Mouse (Mus musculus) heart, postnatal 25 days (tissue): Measurements from ENCODE around the gene Rbm28. TPM values are rescaled to one million over a fixed set of nuclear protein-coding genes. Genes with fewer than 3 reads are reported as not detected.

ENCODE experiments used
- DNase-seq: peaks from one replicate; pipeline ENCODE4 v3.0.0; 2022; ENCODE audit warnings: low spot score
- intact Hi-C: fragments of 180-260 bp; cut with DNase I; formaldehyde crosslinking; loops from one replicate; pipeline ENCODE4 v1.15.1; 2025
- total RNA-seq, 2 experiments: library from RNA; stranded (reverse); gene quantifications; 2 replicates each; pipeline ENCODE4 v1.2.3; 2021

Rbm28 gene
- 10 to 100 TPM; 18.3 to 18.4 TPM for total RNA-seq

- peak; percentile 65 for DNase-seq
- intact Hi-C loops, result no loop called here
These were observed at the start of gene Rbm28 for GRCm38 (mm10) chr6:29164314-29165244. Gene Rbm28 (minus strand): TSS chr6:29165006.

GRCm38 (mm10) chr6:29214245-29214644 is 49.4 kb upstream of the Rbm28 start:
- DNase-seq, result no peak
- intact Hi-C loops, result no loop called here

DNA sequence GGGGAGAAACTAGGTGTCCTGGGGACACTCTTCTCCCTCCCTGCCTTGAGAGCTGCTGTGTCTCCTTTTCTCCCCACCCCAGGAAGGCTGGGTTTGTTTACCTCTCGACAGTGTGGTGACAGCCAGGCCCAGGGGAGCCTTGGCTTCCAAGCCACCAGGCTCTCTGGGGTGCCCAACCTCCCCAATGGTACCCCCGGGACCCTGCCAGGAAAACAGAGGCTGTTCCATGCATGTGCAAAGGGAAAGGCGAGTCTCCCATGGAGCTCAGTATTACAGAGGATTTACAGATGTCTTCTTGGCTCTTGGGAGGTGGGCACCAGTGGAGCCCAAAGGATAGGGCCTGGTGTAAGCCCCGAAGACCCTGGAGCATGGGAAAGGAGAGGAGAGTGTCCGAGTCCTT is 48.6 kb upstream of the Rbm28 start:
- no peak for DNase-seq
- intact Hi-C loops, result no loop called here

GRCm38 (mm10) chr6:29211806-29212492 is 47.1 kb upstream of the Rbm28 start:
- intact Hi-C loops, result no loop called here
- peak; percentile 74 for DNase-seq

DNA sequence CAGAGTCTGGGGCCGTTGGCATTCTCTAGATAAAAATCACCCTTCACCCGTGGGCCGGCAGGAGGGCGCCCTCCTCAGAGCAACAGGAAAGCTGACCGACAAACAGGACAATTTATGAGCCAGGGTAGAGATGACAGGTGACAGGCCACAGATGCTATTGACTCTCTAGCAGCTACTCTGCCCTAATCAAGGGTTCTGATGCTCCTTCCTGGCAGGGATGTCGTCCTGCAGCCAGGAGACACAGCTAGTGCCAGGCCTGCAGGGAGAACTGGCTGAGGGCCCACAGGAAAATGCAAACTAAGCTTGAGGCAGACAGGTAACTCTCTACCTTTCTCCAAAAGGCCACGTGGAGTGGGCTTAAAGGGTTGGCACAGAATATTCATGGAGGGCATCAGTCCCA is 46.3 kb upstream of the Rbm28 start:
- intact Hi-C loops, result no loop called here
- DNase-seq, result no peak

DNA sequence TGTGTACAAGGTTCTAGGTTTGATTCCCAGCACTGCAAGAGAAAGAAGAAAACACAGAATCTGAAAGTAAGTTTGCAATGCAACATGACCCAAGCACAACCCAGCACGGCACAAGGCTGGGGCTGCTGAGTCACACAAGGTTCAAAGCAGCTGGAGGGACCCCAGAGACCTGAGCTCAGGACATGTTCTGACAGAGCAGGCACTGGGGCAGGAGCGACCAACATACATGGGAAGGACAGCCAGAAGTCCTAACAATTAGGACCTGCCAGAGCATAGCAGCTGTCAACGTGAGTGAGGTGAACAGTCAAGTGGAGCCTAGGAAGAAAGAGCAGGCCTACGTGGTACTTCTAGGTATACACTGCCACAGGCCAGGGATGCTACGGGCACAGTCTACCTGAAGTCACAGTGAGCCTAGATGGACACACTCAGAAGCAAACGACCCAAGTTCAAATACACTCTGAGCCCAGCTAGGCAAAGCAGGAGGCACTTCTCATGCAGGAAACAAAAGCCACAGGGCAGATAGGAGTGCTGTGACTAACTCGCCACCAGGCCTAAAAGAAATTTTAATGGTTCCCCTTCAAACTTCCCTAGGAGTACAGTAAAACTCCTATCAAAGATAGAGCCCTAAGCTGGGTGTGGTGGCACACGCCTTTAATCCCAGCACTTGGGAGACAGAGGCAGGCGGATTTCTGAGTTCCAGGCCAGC is 45.6 kb upstream of the Rbm28 start:
- intact Hi-C loops, result no loop called here
- no peak for DNase-seq

GRCm38 (mm10) chr6:29208178-29208577 is 43.4 kb upstream of the Rbm28 start:
- no peak for DNase-seq
- intact Hi-C loops, result no loop called here

DNA sequence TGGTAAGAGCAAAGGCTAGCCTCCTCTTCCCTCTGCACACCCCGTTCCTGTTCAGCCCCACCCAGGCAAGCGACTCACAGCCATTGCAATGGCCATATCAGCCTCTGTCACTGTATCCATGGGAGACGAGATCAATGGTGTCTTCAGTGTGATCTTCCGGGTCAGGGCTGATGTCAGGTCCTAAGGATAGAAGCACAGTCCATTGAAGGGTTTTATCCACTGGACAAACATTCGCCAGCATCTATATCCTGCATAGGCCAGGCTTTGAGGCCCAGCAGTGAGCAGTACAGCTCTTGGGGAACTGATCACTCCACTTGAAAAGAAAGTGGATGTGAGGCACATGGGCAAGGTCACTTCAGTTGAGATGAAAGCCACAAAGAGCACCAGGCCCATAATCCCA is 42.2 kb upstream of the Rbm28 start:
- DNase-seq, result no peak
- intact Hi-C loops, result no loop called here

GRCm38 (mm10) chr6:29206006-29206405 is 41.2 kb upstream of the Rbm28 start:
- intact Hi-C loops, result no loop called here
- DNase-seq, result no peak

DNA sequence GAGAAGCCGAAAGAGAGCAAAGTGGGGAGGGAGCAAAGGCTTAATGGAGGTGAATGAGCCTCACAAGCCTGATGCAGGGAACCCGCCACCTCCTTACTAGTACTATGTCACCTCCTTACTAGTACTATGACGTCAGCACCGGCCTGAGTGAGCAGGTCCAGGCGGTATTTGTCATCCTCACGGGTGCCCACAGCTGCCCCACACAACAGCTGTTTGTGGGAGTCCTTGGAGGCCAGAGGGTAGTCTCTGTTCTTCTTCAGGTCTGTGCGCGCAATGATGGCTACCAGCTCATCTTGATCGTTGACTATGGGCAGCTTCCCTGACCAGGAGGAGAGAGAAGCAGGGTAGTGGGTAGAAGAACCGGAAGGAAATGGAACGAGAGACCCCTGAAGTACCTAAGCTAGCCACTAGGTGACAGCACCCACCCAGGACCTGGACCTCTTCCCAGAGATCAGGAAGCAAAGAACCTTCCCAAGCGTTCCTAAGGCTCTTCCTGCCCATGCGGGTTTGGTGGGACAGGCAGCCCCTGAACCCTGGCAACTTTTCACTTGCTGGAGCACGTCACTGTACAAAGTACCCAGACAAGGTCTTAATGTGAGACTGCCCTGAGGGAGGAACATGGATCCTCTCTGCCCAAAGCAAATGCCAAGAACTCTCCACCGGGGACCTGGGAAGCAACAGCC is 40.3 kb upstream of the Rbm28 start:
- intact Hi-C loops, result loop anchor here (1.0 kb wide), 2 partner anchors 35 to 74 kb away; partner anchors contain the start of gene Fam71f2
- no peak for DNase-seq

DNA sequence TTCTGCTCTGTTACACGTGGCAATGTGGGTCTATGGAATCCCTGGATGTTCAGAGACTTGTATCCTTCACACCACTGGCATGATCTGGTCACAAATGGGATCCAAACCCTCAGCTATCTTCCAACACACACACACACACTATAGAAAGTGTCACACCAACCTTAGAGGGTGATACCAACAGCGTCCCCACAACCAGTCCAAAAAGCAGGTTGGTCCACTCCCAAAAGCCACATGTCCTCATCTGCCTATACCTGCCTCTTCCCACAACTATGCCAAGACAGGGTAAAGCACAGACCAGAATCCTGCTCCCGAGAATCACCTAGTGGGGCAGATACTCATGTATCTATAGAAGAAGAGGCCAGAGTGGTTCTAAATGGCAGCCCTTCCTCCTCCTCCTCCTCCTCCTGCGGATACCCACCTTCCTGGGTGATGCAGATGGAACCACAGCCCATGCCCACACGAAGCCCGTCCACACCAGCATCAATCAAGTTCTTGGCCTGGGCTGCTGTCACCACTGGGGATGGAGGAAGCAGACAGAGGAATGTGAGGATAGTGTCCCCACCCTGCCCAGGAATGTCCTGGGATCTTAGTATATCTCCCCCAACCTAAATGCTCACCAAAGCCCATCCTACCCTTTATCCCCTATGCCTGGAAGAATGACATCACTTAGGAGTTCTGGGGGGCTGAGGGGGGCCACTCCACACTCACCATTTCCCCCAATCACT is 39.2 kb upstream of the Rbm28 start:
- DNase-seq, result no peak
- intact Hi-C loops, result no loop called here

DNA sequence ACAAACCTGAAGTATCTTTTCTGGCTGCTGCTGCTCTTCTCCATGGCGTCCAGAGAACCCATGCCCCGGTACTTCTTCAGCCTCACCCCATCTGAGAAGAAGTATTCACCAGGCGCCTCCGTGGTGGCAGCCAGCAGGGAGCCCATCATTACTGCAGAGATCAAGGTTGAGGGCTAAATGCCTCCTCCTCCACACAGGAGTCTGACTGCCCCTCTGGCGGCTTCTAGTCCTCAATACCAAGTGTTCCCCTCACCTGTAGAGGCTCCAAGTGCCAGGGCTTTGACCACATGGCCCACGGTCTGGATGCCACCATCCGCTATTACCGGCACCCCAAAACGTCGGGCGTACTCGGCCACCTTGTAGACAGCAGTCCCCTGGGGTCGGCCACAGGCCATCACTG is 38.3 kb upstream of the Rbm28 start:
- DNase-seq, result no peak
- intact Hi-C loops, result no loop called here

- intact Hi-C loops, result no loop called here
- DNase-seq, result no peak
These were observed 37.2 kb upstream of the Rbm28 start for GRCm38 (mm10) chr6:29201988-29202387.

DNA sequence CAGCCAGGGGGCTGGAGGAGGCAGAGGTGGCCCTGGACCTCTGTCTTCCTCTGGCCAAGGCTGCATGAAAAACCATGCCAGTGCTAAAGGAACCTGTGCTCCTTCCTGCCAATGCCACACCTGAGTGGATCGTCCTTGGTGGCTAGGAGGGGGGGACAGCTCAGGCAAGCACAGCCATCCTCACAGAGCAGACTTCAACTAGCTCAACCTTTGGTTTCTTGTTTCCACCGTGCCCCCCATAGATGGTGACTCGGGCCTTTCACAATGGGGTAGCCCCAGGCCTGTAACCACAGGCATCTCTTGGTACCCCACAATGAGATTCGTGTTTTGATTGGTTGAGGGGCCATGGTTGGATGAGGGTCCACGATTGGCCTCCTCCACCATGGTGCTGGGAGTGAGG is 36.5 kb upstream of the Rbm28 start:
- DNase-seq, result no peak

GRCm38 (mm10) chr6:29200496-29200895 is 35.7 kb upstream of the Rbm28 start:
- DNase-seq, result no peak
- intact Hi-C loops, result no loop called here

More for the DNA sequence above, 36.5 kb upstream of the Rbm28 start:
- intact Hi-C loops, result no loop called here

GRCm38 (mm10) chr6:29199223-29199855 is 34.5 kb upstream of the Rbm28 start:
- intact Hi-C loops, result loop anchor here (1.0 kb wide), 2 partner anchors 28 to 33 kb away; no protein-coding TSS in a partner anchor
- DNase-seq, result no peak

GRCm38 (mm10) chr6:29198309-29199222 is 33.8 kb upstream of the Rbm28 start:
- peak; percentile 80 for DNase-seq
- intact Hi-C loops, result loop anchor here (1.0 kb wide), 2 partner anchors 27 to 32 kb away; no protein-coding TSS in a partner anchor
